Mouse (Mus musculus): Measurements from ENCODE around the gene Umodl1.

The Umodl1 gene

GRCm38 (mm10) chr17:30954340-30954739 lies at the start of gene Umodl1:
Gene Umodl1, plus strand, starts transcription at chr17:30954640.
- no peak for DNase-seq (ENCODE audit: low spot score in 2 of 2)

GRCm38 (mm10) chr17:30907577-30907976 lies 46.9 kb upstream of the Umodl1 start:
- DNase-seq (ENCODE audit: low spot score in 2 of 2) = no peak

GRCm38 (mm10) chr17:30910866-30911731 lies 43.3 kb upstream of the Umodl1 start:
- DNase-seq (ENCODE audit: low spot score in 2 of 2) = no peak

GRCm38 (mm10) chr17:30911732-30912088 lies 42.7 kb upstream of the Umodl1 start:
- no peak for DNase-seq (ENCODE audit: low spot score in 2 of 2)

GRCm38 (mm10) chr17:30912536-30912935 lies 41.9 kb upstream of the Umodl1 start:
- DNase-seq (ENCODE audit: low spot score in 2 of 2) = no peak

- DNase-seq (ENCODE audit: low spot score in 2 of 2) = no peak
Observed at GRCm38 (mm10) chr17:30914264-30914663, 40.2 kb upstream of the Umodl1 start.

- DNase-seq (ENCODE audit: low spot score in 2 of 2) = no peak
Observed at GRCm38 (mm10) chr17:30923566-30923965, 30.9 kb upstream of the Umodl1 start.

GRCm38 (mm10) chr17:30930827-30931226 lies 23.6 kb upstream of the Umodl1 start:
- no peak for DNase-seq (ENCODE audit: low spot score in 2 of 2)

- DNase-seq (ENCODE audit: low spot score in 2 of 2) = no peak
Observed at GRCm38 (mm10) chr17:30932836-30933235, 21.6 kb upstream of the Umodl1 start.

GRCm38 (mm10) chr17:30935301-30935700 lies 19.1 kb upstream of the Umodl1 start:
- no peak for DNase-seq (ENCODE audit: low spot score in 2 of 2)

- no peak for DNase-seq (ENCODE audit: low spot score in 2 of 2)
Observed at GRCm38 (mm10) chr17:30938554-30938953, 15.9 kb upstream of the Umodl1 start.

GRCm38 (mm10) chr17:30948382-30948781 lies 6.1 kb upstream of the Umodl1 start:
- DNase-seq (ENCODE audit: low spot score in 2 of 2) = no peak

- DNase-seq (ENCODE audit: low spot score in 2 of 2) = peak; percentile 54 to 81
Observed at GRCm38 (mm10) chr17:30950780-30951179, 3.7 kb upstream of the Umodl1 start.

- DNase-seq (ENCODE audit: low spot score in 2 of 2) = no peak
Observed at GRCm38 (mm10) chr17:30951600-30951999, 2.8 kb upstream of the Umodl1 start.

- DNase-seq (ENCODE audit: low spot score in 2 of 2) = no peak
Observed at GRCm38 (mm10) chr17:30961936-30962592, 7.6 kb downstream of the Umodl1 start.

- no peak for DNase-seq (ENCODE audit: low spot score in 2 of 2)
Observed at GRCm38 (mm10) chr17:30962880-30963279, 8.4 kb downstream of the Umodl1 start.

- no peak for DNase-seq (ENCODE audit: low spot score in 2 of 2)
Observed at GRCm38 (mm10) chr17:30969983-30970382, 15.5 kb downstream of the Umodl1 start.

GRCm38 (mm10) chr17:30971877-30972276 lies 17.4 kb downstream of the Umodl1 start:
- no peak for DNase-seq (ENCODE audit: low spot score in 2 of 2)

- DNase-seq (ENCODE audit: low spot score in 2 of 2) = no peak
Observed at GRCm38 (mm10) chr17:30973332-30973731, 18.9 kb downstream of the Umodl1 start.

- DNase-seq (ENCODE audit: low spot score in 2 of 2) = no peak
Observed at GRCm38 (mm10) chr17:30977290-30977689, 22.9 kb downstream of the Umodl1 start.

- no peak for DNase-seq (ENCODE audit: low spot score in 2 of 2)
Observed at GRCm38 (mm10) chr17:30978556-30978955, 24.1 kb downstream of the Umodl1 start.

- no peak for DNase-seq (ENCODE audit: low spot score in 2 of 2)
Observed at GRCm38 (mm10) chr17:30983521-30983920, 29.1 kb downstream of the Umodl1 start.

GRCm38 (mm10) chr17:30990254-30990653 lies 35.8 kb downstream of the Umodl1 start:
- no peak for DNase-seq (ENCODE audit: low spot score in 2 of 2)
